Mouse (Mus musculus) heart, adult 18-20 months (tissue): Measurements from ENCODE around the gene Ube2n. TPM values are rescaled to one million over a fixed set of nuclear protein-coding genes. Genes with fewer than 3 reads are reported as not detected.

Source experiments
- DNase-seq, 2 experiments: peaks; one replicate each; pipeline ENCODE4 v3.0.0; 2021 to 2022; ENCODE audit warnings: mixed read lengths in 1 of 2
- total RNA-seq, 2 experiments: library from RNA; stranded (reverse); gene quantifications; 2 replicates each; pipeline ENCODE4 v1.2.3; 2021

Gene Ube2n
- total RNA-seq, 2 experiments from 2014 or later = 86.6 to 91.4 TPM

DNA sequence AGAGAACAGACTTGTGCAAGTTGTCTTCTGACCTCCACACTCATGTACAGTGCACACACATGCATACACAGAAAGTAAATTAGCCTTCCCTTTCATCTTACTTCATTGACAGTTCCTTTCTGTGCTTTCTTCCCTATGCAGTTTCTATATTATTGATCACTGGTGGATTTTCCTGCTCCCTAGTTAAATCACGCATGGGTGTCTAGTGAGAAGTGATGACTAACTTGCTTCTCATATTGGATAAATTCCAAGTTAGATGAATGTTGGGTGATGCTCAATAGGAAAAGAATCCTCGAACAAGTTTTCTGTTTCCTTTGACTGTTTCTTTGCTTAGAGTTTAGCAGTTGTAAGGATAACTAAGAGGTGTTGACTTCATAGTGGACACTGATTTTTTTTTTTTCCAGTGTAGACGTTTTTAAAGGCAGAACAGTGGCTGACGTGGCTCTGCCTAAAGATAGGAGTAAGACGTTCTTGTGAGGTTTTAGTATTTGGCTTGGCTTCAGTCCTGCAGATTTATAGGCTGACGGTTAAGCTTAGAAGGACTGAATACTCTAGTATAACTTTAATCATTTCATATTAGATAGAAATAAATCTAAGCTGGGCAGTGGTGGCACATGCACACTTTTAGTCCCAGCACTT lies 10.2 kb downstream of the Ube2n start:
- DNase-seq = no peak

DNA sequence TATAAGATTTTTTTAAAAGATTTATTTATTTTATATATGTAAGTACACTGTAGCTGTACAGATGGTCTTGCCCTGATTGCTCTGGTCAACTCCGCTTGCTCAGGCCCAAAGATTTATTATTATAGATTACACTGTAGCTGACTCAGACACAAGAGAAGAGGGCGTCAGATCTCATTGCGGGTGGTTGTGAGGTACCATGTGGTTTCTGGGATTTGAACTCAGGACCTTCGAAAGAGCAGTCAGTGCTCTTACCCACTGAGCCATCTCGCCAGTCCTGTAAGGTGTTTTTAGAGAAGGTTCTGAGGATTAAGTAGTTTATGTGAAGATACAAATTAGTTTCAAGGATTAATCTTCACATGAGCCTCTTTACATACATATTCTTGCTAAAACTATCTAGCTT lies 10.9 kb downstream of the Ube2n start:
- no peak for DNase-seq

DNA sequence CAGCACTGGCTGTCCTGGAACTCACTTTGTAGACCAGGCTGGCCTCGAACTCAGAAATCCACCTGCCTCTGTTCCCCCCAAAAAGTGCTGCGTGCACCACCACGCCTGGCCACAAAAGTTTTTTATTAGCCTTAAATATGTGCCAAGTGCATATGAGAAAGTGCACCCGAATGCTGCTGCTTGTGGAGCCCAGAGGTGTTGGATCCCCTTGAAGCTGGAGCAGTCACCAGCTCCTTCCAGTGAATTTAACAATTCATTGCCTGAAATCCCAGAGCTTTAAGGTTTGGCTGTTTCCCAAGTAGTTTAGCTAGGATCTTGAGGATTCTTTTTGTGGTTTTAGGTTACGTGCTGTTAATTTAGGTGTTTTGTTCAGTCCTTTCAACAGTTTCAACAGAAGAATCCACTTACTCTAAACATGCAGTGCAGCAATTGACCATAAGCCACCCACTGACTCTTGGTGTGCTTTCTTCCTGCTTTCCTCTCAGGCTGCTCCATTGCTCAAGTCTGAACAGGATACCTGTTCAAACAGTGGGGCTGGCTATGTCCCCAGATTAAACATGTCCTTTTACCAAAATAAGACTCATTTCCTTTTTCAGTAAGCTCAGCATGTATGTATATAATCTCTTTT lies 11.7 kb downstream of the Ube2n start:
- DNase-seq = no peak

DNA sequence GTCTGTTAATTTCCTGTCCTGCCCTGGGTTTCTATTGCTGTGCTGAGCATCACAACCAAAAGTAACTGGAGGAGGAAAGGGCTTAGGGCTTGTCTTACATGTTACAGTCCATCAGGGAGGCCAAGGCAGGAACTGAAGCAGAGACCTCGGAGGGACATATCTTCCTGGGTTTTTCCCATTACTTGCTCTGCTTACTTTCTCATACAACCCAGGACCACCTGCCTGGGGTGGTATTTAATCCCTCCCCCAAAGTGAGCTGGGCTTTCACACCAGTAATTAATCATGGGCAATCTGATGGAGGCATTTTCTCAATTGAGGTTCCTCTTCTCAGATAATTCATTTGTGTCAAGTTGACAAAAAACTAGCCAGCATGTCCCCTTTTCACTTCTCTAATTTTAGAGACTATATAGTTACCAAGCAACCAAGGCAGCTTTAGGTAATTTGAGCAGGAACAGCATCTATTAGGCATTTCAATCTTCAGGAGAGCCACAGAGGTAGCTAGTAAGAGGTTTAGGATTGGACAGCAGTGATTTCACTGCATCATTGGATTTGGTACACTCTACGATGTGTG lies 15.7 kb downstream of the Ube2n start:
- no peak for DNase-seq

DNA sequence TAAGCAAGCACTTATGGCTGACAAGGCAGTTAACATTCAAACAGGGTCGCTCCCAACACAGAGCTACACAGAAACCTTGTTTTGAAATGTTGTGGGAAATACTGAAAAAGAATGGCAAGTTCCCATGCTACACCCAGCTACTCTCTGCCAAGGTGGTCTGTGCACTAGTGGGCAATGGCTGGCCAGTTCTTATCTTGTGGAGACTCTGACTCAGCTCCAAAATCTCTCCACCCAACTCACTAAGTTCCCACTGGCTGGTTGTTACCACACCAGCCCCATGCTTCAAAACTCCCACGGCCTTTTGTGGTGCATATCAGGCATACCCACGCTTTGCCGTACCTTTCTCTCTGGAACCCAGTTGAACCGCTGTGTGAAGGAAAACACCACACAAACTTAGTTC lies 18.0 kb downstream of the Ube2n start:
- DNase-seq = peak; percentile 34 to 39

DNA sequence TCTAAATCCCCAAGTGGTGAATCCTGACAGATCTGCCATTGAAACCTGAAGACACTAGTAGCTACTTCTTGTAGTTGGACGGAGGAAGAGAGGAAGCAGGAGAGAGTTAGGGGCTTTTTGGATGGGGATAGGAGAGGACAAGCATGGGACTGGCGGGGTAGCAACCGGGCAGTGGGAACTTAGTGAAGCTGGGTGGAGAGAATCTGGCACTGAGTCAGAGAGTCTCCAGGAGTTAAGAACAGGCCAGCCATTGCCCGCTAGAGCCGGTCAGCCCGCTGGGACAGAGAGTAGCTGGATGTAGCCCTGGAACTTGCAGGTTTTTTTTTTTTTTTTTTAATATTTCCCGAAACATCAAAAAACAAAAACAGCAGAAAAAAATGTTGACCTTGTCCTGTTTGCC lies 18.4 kb downstream of the Ube2n start:
- DNase-seq = peak in 1 of 2 experiments; percentile 34

DNA sequence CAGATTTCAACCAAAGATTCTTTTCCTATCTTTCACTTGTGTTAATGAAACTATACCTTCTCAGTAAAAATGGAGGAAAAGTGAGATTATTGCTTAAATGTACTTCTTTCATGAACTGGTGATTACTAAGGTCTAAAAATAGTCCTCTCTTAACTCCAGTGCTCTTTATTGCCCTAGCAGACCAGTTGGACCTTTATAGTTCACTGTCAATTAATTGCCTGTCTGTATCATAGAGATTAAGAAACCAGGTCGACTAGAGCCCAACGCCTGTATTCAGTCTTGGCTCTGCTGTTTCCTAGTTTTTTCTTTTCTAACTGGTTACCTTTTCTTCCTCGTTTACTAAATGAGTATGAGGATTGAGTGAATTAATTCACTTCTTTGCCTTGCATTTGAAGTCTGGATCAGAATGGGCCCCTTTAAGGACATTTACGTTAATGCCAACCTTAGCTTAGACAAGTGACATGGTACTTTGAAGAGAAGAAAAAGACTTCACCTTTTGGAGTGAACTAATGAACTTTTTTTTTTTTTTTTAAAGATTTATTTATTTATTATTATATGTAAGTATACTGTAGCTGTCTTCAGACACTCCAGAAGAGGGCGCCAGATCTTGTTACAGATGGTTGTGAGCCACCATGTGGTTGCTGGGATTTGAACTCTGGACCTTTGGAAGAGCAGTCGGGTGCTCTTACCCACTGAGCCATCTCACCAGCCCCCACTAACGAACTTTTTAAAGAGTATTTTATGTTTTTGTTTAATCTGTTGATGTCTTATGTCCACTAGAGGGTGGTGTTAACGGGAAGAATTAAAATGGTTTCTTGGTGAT lies 20.7 kb downstream of the Ube2n start:
- no peak for DNase-seq

DNA sequence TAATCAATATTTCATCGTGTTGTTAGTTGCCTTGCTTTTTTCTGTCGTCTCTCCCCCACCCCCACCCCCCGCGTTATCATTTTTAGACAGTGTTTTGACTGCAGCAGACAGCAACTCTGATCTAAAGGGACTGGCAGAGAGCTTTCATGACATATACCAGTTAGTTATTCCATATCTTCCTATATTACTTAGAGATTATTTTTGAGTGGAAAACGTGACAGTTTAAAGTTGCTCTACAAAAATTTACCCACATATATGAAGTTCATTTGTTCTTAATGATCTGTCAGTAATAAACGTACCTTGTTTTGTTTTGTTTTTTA lies 21.2 kb downstream of the Ube2n start:
- DNase-seq = no peak

DNA sequence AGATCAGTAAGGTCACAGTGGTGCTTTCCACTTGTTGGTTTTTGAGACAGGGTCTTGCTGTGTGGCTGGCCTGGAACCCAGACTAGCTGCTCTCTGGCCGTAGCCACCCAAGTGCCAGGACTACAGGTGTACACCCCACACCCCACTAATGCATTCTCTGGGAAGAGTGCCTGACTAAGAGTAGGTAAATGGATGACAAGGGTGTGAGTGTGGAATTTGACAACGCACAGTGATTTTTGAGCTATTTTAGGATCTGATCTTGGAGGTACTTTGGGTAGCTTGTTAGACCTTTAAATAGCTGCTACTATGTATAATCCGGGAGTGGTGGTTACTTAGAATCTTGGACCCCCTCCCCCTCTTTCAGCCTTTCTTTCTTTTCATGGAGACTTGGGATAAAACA lies 24.3 kb downstream of the Ube2n start:
- peak; percentile 36 to 50 for DNase-seq

DNA sequence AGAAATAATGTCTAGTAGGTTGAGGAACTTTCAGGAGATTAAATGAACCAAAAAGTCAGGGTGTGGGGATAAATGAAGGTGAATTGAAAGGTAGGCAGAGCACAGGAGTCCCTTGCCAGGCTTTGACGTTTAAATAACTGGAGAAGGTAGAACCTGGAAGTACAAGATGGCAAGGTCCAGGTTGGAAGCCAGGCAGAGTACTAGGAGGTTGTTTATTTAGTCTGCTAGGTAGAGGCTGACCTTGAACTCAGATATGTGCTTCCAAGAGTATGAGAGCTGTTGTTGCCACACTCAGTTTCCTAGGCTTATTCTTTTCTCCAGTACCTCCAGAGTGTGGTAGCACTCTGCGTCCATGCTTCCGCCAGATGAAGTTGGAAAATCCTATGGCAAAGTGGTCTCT lies 24.9 kb downstream of the Ube2n start:
- DNase-seq = peak in 1 of 2 experiments; percentile 13

DNA sequence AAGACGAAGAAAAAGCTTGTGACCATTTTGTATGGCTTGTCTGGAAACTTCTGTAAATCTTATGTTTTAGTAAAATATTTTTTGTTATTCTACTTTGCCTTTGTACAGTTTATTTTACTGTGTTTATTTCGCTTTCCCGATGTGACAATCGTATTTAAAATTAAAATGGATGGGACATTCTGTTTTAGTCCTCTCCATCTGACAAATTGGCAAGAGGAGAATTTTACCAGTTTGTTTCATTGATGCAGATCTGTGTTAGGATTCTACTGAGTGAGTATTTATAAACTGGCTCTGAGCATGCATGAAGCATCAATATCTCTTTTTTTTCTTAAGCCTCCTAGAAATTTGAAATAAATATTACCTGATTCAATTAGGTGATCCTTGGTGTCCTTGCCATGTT lies 28.0 kb downstream of the Ube2n start:
- no peak for DNase-seq

DNA sequence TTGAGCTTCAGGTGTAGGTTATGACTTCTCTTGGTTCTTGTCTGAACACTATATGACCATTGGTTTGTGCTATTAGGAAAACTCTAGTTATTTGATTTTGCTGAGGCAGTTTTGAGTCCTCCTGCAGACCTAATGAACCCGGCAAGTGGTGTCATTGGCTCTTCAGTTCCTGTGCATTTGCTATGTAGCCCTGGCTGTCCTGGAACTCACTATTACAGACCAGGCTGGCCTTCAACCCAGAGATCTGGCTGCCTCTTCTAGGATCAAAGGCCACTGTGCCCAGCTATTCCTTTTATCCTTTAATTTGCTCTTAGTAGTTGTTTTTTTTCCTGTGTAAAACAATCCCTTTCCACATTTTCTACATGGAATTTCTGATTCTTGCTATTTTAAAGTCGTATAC lies 28.4 kb downstream of the Ube2n start:
- peak in 1 of 2 experiments; percentile 5 for DNase-seq

DNA sequence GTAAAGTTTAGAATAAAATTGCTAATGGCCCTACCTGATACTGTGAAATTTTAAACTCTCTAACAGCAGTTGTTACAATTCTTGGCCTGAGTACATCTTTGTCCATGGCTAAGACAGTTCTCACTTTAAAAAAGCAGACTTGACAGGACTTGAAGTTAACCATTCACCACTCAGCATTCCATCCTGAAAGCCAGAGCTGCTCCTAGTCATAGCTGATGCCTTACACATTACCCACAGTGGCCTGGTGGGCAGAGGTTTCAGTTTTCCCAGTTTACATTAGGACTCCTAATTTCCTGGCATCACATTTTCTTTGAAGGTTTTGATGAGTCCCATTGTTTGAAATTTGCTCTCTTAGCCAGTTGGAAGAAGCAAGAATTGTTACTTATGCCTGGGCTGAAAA lies 29.1 kb downstream of the Ube2n start:
- no peak for DNase-seq

DNA sequence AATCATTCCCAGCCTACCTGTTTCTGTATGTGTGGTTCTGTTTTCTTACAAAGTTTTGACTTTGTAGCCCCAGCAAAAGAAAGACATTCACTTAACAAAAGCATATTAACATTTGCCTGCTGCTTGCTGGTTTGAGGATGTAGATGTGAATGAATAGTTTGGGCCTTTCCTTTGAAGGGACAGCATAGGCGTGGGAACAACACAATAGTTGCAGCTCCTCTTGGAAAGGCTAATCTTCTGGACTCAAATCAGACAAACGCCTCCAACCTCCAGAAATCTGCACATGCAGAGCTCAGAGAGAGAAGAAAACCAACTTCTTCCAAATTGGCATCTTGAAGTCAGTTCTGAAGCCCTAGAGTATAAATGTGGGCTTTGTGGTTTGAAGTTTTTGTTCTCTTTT lies 29.7 kb downstream of the Ube2n start:
- DNase-seq = no peak

DNA sequence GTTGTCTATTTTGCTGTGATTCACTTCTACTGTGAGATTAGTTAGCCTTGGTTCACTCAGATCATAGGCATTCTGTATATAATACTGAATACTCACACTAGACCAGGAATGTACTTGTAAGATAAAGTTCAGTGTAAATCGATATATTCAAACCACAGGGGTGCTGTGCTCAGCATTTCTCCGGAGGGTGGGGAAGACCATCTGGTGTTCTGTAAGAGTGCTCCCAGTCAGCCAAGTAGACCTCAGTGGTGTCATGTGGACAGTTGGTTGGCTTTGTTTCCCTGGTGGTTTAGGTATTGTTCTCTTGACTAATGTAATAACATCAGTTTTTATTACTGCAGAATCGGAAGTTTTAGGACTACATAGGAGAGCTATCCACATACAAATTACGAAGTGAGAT lies 30.1 kb downstream of the Ube2n start:
- peak in 1 of 2 experiments; percentile 15 for DNase-seq

DNA sequence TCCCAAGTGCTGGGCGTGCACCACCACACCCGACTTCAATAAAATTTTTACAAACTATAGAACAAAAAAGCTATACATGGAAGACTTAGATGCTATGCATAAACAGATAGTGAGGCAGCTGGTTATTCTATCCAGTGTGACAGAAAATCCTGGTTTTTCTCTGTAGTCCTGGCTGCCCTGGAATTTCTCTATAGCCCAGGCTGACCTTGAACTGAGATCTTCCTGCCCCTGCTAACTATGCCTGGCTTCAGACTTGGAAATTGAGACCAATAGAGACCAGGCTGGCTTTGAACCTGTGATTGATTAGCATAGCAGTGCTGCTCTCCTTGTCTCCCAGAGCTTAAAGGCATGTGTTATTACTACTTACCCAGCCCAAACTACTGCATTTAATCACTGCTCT lies 31.2 kb downstream of the Ube2n start:
- no peak for DNase-seq

DNA sequence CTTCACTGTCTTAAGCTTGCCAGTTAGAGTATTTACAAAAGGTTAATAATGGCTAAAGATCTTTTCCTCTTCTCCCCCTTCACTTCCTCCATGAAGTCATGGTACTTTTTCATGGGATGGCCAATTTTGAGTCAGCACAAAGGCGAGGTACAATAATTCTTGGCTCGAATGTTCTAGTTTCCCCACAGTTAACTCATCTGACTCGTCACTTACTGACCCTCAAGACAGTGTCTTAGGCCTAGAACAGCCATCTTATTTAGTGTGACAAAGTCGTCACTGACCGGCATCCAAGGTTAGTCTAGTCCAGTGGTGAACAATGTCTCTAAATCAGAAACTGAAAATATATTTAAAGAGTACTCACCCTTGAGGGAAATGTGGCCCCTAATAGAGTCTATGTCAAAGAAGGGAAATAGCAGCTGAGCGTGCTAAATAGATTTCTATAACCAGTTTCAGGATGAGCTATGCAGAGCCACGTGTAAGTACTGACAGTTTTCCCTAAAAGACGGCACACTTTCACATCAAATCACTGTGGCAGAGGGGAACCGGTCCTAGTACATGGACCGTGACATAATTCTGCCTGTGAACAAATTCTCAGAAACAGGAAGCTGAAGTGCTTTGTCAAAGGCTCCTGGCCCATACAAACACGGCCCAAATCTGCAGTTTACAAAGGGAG lies 33.3 kb downstream of the Ube2n start:
- no peak for DNase-seq

DNA sequence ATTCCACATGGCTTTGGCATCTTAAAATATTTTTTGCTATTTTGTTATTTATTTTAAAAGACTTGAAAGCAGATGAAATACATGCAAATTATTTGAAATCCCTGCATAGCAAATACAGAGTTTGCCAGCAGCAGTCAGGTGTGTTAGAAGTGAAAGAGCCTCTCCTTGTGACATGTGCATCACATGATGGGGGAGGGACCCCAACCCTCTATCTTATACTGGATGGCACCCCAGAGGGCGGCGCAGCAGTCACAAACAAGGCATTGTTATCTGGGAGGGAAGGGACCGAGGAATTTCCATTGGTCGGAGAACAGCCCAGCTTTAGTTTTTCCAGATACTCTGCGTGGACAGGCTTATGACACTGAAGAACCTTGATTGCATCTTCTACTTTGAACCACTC lies 34.1 kb downstream of the Ube2n start:
- peak in 1 of 2 experiments; percentile 11 for DNase-seq

DNA sequence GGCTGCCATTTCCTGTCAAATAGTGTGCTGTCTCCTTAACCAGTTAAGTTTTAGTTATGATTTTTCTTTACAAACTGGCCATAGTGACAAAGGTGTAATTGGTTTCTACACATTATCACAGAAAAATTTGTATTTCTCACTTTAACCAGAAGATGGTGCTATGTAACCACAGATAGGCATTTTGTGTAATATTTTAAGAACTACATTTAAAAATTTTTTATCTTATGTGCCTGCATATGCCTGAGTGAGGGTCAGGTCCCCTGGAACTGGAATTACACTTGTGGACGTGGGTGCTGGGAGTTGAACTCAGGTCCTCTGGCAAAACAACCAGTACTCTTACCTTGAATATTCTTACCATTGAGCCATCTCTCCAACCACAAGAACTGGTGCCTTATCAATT lies 35.6 kb downstream of the Ube2n start:
- DNase-seq = peak in 1 of 2 experiments; percentile 55

DNA sequence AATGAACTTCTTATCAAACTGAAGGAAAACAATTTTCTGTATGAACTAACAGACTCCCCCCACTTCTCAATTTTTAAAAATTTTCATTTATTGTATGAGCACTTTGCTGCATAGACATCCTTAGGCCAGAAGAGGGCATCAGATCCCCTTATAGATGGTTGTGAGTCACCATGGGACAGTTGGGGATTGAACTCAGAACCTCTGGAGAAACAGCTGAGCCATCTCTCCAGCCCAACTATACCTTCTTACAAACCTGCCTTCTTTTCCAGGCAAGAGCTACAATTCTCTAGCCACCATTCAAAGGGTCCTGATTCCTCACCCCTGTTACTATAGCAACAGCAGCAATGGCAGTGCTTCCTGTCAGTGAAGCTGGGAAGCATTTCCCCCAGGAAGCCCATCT lies 36.8 kb downstream of the Ube2n start:
- no peak for DNase-seq

DNA sequence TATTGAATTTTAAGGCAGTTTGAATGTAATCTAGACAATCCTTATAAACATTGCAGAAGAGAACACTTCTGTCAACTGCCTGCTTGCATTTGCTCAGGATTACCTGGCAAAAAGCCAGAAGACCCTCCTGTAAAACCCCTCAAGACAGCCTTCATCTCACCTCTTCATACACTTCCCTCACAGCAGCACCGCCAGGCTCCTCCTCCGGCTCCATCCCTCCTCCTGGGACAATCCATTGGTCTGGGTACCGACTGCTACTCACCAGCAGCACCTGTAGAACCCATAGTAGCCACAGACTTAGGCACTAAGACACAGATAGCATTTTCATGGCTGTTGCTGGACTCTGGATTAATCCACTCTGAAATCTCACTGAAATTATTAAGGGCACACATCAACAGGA lies 37.4 kb downstream of the Ube2n start:
- DNase-seq = no peak

DNA sequence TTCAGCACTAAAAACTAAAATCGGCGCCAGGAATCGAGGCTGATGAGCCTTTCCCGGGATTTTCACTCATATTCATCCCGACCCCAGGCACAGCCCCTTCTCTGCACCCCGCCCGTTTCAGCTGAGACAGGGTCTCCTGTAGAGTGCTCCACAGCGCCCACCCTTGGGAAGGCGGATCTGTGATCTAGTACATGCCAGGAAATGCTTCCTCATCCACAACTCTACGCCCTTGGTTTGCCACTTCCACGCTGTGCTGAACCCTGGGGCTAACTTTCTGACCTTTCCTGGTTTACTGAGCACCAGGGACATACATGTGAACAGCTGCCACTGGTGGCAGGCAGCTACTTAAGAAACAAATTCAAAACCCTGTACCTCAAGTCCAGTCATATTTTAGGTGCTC lies 40.9 kb downstream of the Ube2n start:
- no peak for DNase-seq
